Mouse (Mus musculus) brown adipose tissue, adult 24 weeks (tissue): Measurements from ENCODE around the gene Adipor1. TPM values are rescaled to one million over a fixed set of nuclear protein-coding genes. Genes with fewer than 3 reads are reported as not detected.

Experiments
- H3K27ac ChIP-seq: fragments of 200-500 bp; replicated peaks from 2 replicates; pipeline ENCODE4 v1.5.1; 2012; ENCODE audit warnings: low read depth, mild to moderate bottlenecking, low read length
- H3K4me1 ChIP-seq: fragments of 200-500 bp; 2 replicates; pipeline ENCODE4 v1.6.1; 2012; ENCODE audit warnings: low read length, mixed read lengths; ENCODE audit not compliant: control insufficient read depth, insufficient read depth, insufficient read length
- H3K4me3 ChIP-seq: fragments of 200-500 bp; 2 replicates; pipeline ENCODE4 v1.5.1; 2012; ENCODE audit warnings: low read depth, mild to moderate bottlenecking, low read length, moderate library complexity; ENCODE audit not compliant: insufficient read depth
- polyA plus RNA-seq: library from polyadenylated mRNA; stranded (reverse); fragments of >200 nt; gene quantifications from 2 replicates; pipeline ENCODE4 v1.2.4, GENCODE M21; 2012; ENCODE audit not compliant: missing spikeins, insufficient read depth, insufficient read length

Adipor1 gene
- 94.9 and 119 TPM in 2 replicates for polyA plus RNA-seq

GRCm38 (mm10) chr1:134415168-134415831 lies at the start of gene Adipor1:
Gene Adipor1, plus strand, starts transcription at chr1:134415378.
- Histone ChIP-seq H3K4me3 (peak within 1 kb of the TSS; percentile 92), H3K4me1 (peaks cover 24% of the 10 kb centered on the region), H3K27ac (peak within 1 kb of the TSS; percentile 78)

- Histone ChIP-seq H3K4me3 (no peak overlapping the region), H3K4me1 (peaks cover 6% of the 10 kb centered on the region), H3K27ac (no peak overlapping the region)
These were observed 49.7 kb upstream of the Adipor1 start for GRCm38 (mm10) chr1:134365491-134365890.

GRCm38 (mm10) chr1:134368777-134369337 lies 46.3 kb upstream of the Adipor1 start:
- Histone ChIP-seq H3K4me1 (no peaks in the 10 kb centered on the region), H3K4me3 (no peak overlapping the region), H3K27ac (no peak overlapping the region)

- Histone ChIP-seq H3K27ac (no peak overlapping the region), H3K4me1 (no peaks in the 10 kb centered on the region), H3K4me3 (no peak overlapping the region)
These were observed 41.1 kb upstream of the Adipor1 start for GRCm38 (mm10) chr1:134374124-134374523.

GRCm38 (mm10) chr1:134381051-134381450 lies 34.1 kb upstream of the Adipor1 start:
- peak overlapping the region; percentile 91 for H3K27ac ChIP-seq

GRCm38 (mm10) chr1:134381795-134382625 lies 33.2 kb upstream of the Adipor1 start:
- H3K4me3 ChIP-seq: peak overlapping the region; percentile 42
- peak overlapping the region; percentile 91 for H3K27ac ChIP-seq
- H3K4me1 ChIP-seq: 0 out of 2 replicates have a peak, but pooled peaks cover 6% of the 10 kb centered on the region

More at GRCm38 (mm10) chr1:134381051-134381450, 34.1 kb upstream of the Adipor1 start:
- no peak overlapping the region for H3K4me3 ChIP-seq
- H3K4me1 ChIP-seq: 0 out of 2 replicates have a peak, but pooled peaks cover 6% of the 10 kb centered on the region

GRCm38 (mm10) chr1:134384581-134384980 lies 30.6 kb upstream of the Adipor1 start:
- Histone ChIP-seq H3K4me3 (no peak overlapping the region), H3K4me1 (0 out of 2 replicates have a peak, but pooled peaks cover 6% of the 10 kb centered on the region), H3K27ac (peak overlapping the region; percentile 81)

GRCm38 (mm10) chr1:134385176-134385575 lies 30.0 kb upstream of the Adipor1 start:
- Histone ChIP-seq H3K4me3 (no peak overlapping the region), H3K27ac (peak overlapping the region; percentile 81), H3K4me1 (0 out of 2 replicates have a peak, but pooled peaks cover 6% of the 10 kb centered on the region)

- H3K4me3 ChIP-seq: no peak within 1 kb of the TSS
- H3K27ac ChIP-seq: peak within 1 kb of the TSS; percentile 81
These were observed 29.5 kb upstream of the Adipor1 start, which contains the start of gene 4933406M09Rik for GRCm38 (mm10) chr1:134385666-134386065. Gene 4933406M09Rik, plus strand, starts transcription at chr1:134385940.

GRCm38 (mm10) chr1:134393827-134394226 lies 21.4 kb upstream of the Adipor1 start:
- Histone ChIP-seq H3K4me3 (no peak overlapping the region), H3K27ac (no peak overlapping the region)

More at GRCm38 (mm10) chr1:134385666-134386065, 29.5 kb upstream of the Adipor1 start, which contains the start of gene 4933406M09Rik:
- 0 out of 2 replicates have a peak, but pooled peaks cover 6% of the 10 kb centered on the region for H3K4me1 ChIP-seq

GRCm38 (mm10) chr1:134398210-134398609 lies 17.0 kb upstream of the Adipor1 start:
- no peaks in the 10 kb centered on the region for H3K4me1 ChIP-seq
- no peak overlapping the region for H3K4me3 ChIP-seq
- H3K27ac ChIP-seq: no peak overlapping the region

More at GRCm38 (mm10) chr1:134393827-134394226, 21.4 kb upstream of the Adipor1 start:
- H3K4me1 ChIP-seq: no peaks in the 10 kb centered on the region

GRCm38 (mm10) chr1:134399735-134400134 lies 15.4 kb upstream of the Adipor1 start:
- no peak overlapping the region for H3K4me3 ChIP-seq
- H3K27ac ChIP-seq: no peak overlapping the region
- no peaks in the 10 kb centered on the region for H3K4me1 ChIP-seq

- Histone ChIP-seq H3K4me3 (peak within 1 kb of the TSS; percentile 72), H3K4me1 (peaks cover 4% of the 10 kb centered on the region; the same call in 1 of the 2 replicates), H3K27ac (peak within 1 kb of the TSS; percentile 93)
These were observed 9.4 kb upstream of the Adipor1 start, which contains the start of gene Cyb5r1 for GRCm38 (mm10) chr1:134405509-134406413. Gene Cyb5r1, plus strand, starts transcription at chr1:134405559.

- H3K27ac ChIP-seq: peak overlapping the region; percentile 55
- H3K4me3 ChIP-seq: peak overlapping the region; percentile 72
- H3K4me1 ChIP-seq: peaks cover 4% of the 10 kb centered on the region; the same call in 1 of the 2 replicates
These were observed 8.8 kb upstream of the Adipor1 start for GRCm38 (mm10) chr1:134406414-134406771.
